Mouse (Mus musculus) myocyte (in vitro differentiated cells): ENCODE results near the gene Tepp.

Experiments
- CEBPB ChIP-seq: IDR thresholded peaks from 2 replicates; pipeline ENCODE4 v1.6.1; 2011; ENCODE audit warnings: mild to moderate bottlenecking, moderate library complexity; ENCODE audit not compliant: poor library complexity, insufficient read depth, severe bottlenecking
- E2F4 ChIP-seq: IDR thresholded peaks from one replicate; pipeline ENCODE4 v1.6.1; 2011; ENCODE audit warnings: mild to moderate bottlenecking, control low read depth, moderate library complexity; ENCODE audit not compliant: insufficient read depth
- MAX ChIP-seq: IDR thresholded peaks from one replicate; pipeline ENCODE4 v1.6.1; 2011; ENCODE audit warnings: low read depth, mild to moderate bottlenecking, control low read depth
- MYOD1 ChIP-seq, 3 experiments: IDR thresholded peaks; one replicate each; pipeline ENCODE4 v1.6.1; 2011; ENCODE audit warnings: control low read depth in 2 of 3, low read depth in 2 of 3, mild to moderate bottlenecking in 2 of 3, moderate library complexity in 1 of 3; ENCODE audit not compliant: insufficient read length in 2 of 3, control insufficient read depth in 1 of 3
- MYOG ChIP-seq, 3 experiments: IDR thresholded peaks; one replicate each; pipeline ENCODE4 v1.6.1; 2011; ENCODE audit warnings: control low read depth in 2 of 3, low read depth in 2 of 3, mild to moderate bottlenecking in 2 of 3; ENCODE audit not compliant: insufficient read length in 2 of 3, control insufficient read depth in 1 of 3, insufficient read depth in 1 of 3
- POLR2A ChIP-seq: IDR thresholded peaks from one replicate; pipeline ENCODE4 v1.6.1; 2011; ENCODE audit warnings: low read depth, mild to moderate bottlenecking, control low read depth, moderate library complexity; ENCODE audit not compliant: insufficient read length
- POLR2AphosphoS2 ChIP-seq: IDR thresholded peaks from one replicate; pipeline ENCODE4 v1.6.1; 2011; ENCODE audit warnings: low read depth, control low read depth; ENCODE audit not compliant: insufficient read length
- REST ChIP-seq: IDR thresholded peaks from one replicate; pipeline ENCODE4 v1.6.1; 2011; ENCODE audit warnings: mild to moderate bottlenecking, control low read depth, moderate library complexity; ENCODE audit not compliant: insufficient read depth, insufficient read length
- SRF ChIP-seq: IDR thresholded peaks from one replicate; pipeline ENCODE4 v1.6.1; 2011; ENCODE audit warnings: low read depth; ENCODE audit not compliant: control insufficient read depth, insufficient read length
- TCF12 ChIP-seq: IDR thresholded peaks from one replicate; pipeline ENCODE4 v1.6.1; 2011; ENCODE audit warnings: mild to moderate bottlenecking, control low read depth; ENCODE audit not compliant: poor library complexity, insufficient read depth, severe bottlenecking
- TCF3 ChIP-seq: IDR thresholded peaks from one replicate; pipeline ENCODE4 v1.6.1; 2011; ENCODE audit warnings: low read depth, control low read depth; ENCODE audit not compliant: insufficient read length
- USF1 ChIP-seq: IDR thresholded peaks from one replicate; pipeline ENCODE4 v1.6.1; 2011; ENCODE audit warnings: low read depth, mild to moderate bottlenecking, control low read depth, moderate library complexity

DNA sequence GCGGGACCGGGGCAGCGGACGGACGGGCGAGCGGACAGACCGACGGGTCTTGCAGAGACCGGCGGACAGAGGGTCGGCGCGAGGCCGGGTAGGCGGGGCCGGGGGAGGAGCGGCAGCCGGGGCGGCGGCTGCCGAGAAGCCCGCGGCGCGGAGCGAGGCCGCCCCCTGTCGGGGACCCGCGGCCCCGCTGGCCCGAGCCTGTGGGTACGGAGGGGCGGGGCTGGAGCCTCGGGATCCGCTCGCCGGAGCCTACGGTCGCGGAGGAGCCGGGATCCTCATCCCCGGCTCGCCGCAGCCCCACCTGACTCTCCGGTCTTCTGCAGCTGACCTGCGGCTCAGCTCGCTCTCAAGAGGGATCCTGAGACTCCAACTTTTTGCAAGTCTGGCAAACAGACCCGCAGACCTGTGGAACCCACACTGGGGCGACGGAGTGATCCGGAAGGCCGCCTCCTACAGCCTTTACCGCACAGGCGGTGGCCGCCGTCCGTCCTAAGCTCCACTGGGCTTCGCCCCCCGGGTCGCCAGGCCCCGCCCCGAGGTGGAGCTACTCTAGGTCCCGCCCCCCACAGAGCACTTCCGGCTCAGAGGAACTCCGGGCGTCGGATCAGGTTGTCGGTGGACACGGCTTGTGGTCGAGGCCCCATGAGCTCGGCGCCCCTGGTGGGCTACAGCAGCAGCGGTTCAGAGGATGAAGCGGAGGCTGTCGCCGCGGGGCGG is 21.5 kb downstream of the Tepp start, which contains the start of the genes Zfp319 and Usb1:
- TF ChIP-seq POLR2A, result peak; percentile 88
- TF ChIP-seq MAX, result no peak
- peak in 1 of 3 experiments; percentile 6 for TF ChIP-seq MYOD1 (IDR thresholded peaks at IDR 0.05; ENCODE audit: control insufficient read depth in 1 of 3, insufficient read length in 2 of 3, low read depth in 2 of 3)
- TF ChIP-seq MYOG (IDR thresholded peaks at IDR 0.05; ENCODE audit: control insufficient read depth in 1 of 3, insufficient read depth in 1 of 3, insufficient read length in 2 of 3, low read depth in 2 of 3), result no peak
- TF ChIP-seq CEBPB, result no peak
- peak; percentile 82 for TF ChIP-seq POLR2AphosphoS2
- TF ChIP-seq TCF3, result no peak
- no peak for TF ChIP-seq USF1
- TF ChIP-seq TCF12, result no peak
- no peak for TF ChIP-seq SRF
- TF ChIP-seq E2F4, result no peak
- TF ChIP-seq REST, result no peak
